Mouse (Mus musculus) adrenal gland, adult (tissue): ENCODE measurements at regions not wholly inside any gene's neighbourhood (a gene's known extent, or its start where the extent isn't known, plus 50 kb on each side); places are given as distances from the start of the nearest gene placed in this dataset.
A peak's percentile ranks its signal among the peaks of the same experiment; 100 is the strongest.

ENCODE experiments used
- DNase-seq, 2 experiments: peaks; one replicate each; pipeline ENCODE4 v3.0.0; 2022 to 2023; ENCODE audit warnings: low spot score in 1 of 2; ENCODE audit not compliant: inconsistent age in 2 of 2

GRCm38 (mm10) chr15:38351701-38352100 lies 926.3 kb downstream of the 4930447A16Rik start:
- DNase-seq: no peak

- DNase-seq: no peak
Measured at GRCm38 (mm10) chr15:38353371-38353770, 928.0 kb downstream of the 4930447A16Rik start.

GRCm38 (mm10) chr15:38359053-38359452 lies 933.7 kb downstream of the 4930447A16Rik start:
- DNase-seq: no peak

- no peak for DNase-seq
Measured at GRCm38 (mm10) chr15:38363522-38363921, 938.2 kb downstream of the 4930447A16Rik start.

- DNase-seq: no peak
Measured at GRCm38 (mm10) chr15:38364014-38364413, 938.7 kb downstream of the 4930447A16Rik start.

GRCm38 (mm10) chr15:38367643-38368042 lies 942.3 kb downstream of the 4930447A16Rik start:
- DNase-seq: no peak

GRCm38 (mm10) chr15:38368291-38368690 lies 942.9 kb downstream of the 4930447A16Rik start:
- no peak for DNase-seq

GRCm38 (mm10) chr15:38371404-38372090 lies 946.2 kb downstream of the 4930447A16Rik start:
- no peak for DNase-seq

GRCm38 (mm10) chr15:38373797-38374196 lies 948.4 kb downstream of the 4930447A16Rik start:
- peak; percentile 88 to 93 for DNase-seq

GRCm38 (mm10) chr15:38374786-38375185 lies 949.4 kb downstream of the 4930447A16Rik start:
- peak; percentile 58 to 84 for DNase-seq

- peak; percentile 38 to 64 for DNase-seq
Measured at GRCm38 (mm10) chr15:38378106-38378505, 952.8 kb downstream of the 4930447A16Rik start.

- DNase-seq: no peak
Measured at GRCm38 (mm10) chr15:38387617-38388016, 962.3 kb downstream of the 4930447A16Rik start.

- DNase-seq: no peak
Measured at GRCm38 (mm10) chr15:38388436-38388835, 963.1 kb downstream of the 4930447A16Rik start.

- DNase-seq: peak in 1 of 2 experiments; percentile 74
Measured at GRCm38 (mm10) chr15:38390450-38390849, 965.1 kb downstream of the 4930447A16Rik start.

GRCm38 (mm10) chr15:38391420-38391819 lies 966.1 kb downstream of the 4930447A16Rik start:
- DNase-seq: peak; percentile 38 to 64

GRCm38 (mm10) chr15:38391860-38392259 lies 966.5 kb downstream of the 4930447A16Rik start:
- peak; percentile 49 to 76 for DNase-seq

GRCm38 (mm10) chr15:38392441-38393149 lies 967.2 kb downstream of the 4930447A16Rik start:
- no peak for DNase-seq

GRCm38 (mm10) chr15:38398852-38399251 lies 973.5 kb downstream of the 4930447A16Rik start:
- no peak for DNase-seq

GRCm38 (mm10) chr15:38402762-38403161 lies 977.4 kb downstream of the 4930447A16Rik start:
- DNase-seq: no peak

- no peak for DNase-seq
Measured at GRCm38 (mm10) chr15:38403760-38404375, 978.5 kb downstream of the 4930447A16Rik start.

- DNase-seq: no peak
Measured at GRCm38 (mm10) chr15:38406114-38406960, 981.0 kb downstream of the 4930447A16Rik start.
